Mouse (Mus musculus) heart, postnatal 0 days (tissue): Measurements from ENCODE around the gene Gm45233. TPM values are rescaled to one million over a fixed set of nuclear protein-coding genes. Genes with fewer than 3 reads are reported as not detected.
A peak's percentile ranks its signal among the peaks of the same experiment; 100 is the strongest.

Source experiments
- ATAC-seq: fragments of 200-750 bp; cut with Nextera tagmentation; 2 replicates; pipeline ENCODE4 v1.8.0; 2017; ENCODE audit warnings: low read depth, moderate number of reproducible peaks, moderate library complexity; ENCODE audit not compliant: insufficient read depth
- DNase-seq: peaks from one replicate; pipeline ENCODE4 v3.0.0-alpha.2; 2016; ENCODE audit warnings: low spot score
- H3K27ac ChIP-seq: fragments of 300-500 bp; sonication (generic); 2 replicates; pipeline ENCODE4 v1.5.1; 2014; ENCODE audit warnings: low read depth, mild to moderate bottlenecking
- H3K27me3 ChIP-seq: fragments of 300-500 bp; sonication (generic); 2 replicates; pipeline ENCODE4 v1.6.1; 2014; ENCODE audit warnings: low read length, mixed read lengths; ENCODE audit not compliant: control insufficient read depth, insufficient read depth
- H3K36me3 ChIP-seq: fragments of 300-500 bp; sonication (generic); replicated peaks from 2 replicates; pipeline ENCODE4 v1.6.1; 2014; ENCODE audit warnings: low read length, mixed read lengths; ENCODE audit not compliant: control insufficient read depth, insufficient read depth
- H3K4me1 ChIP-seq: fragments of 300-500 bp; sonication (generic); 2 replicates; pipeline ENCODE4 v1.6.1; 2014; ENCODE audit warnings: antibody characterized with exemption; ENCODE audit not compliant: control insufficient read depth, insufficient read depth
- H3K4me2 ChIP-seq: fragments of 300-500 bp; sonication (generic); 2 replicates; pipeline ENCODE4 v1.6.1; 2014; ENCODE audit warnings: low read depth, mild to moderate bottlenecking, low read length, moderate library complexity
- H3K4me3 ChIP-seq: fragments of 300-500 bp; sonication (generic); 2 replicates; pipeline ENCODE4 v1.5.1; 2014; ENCODE audit warnings: low read depth, low read length
- H3K9ac ChIP-seq: fragments of 300-500 bp; sonication (generic); replicated peaks from 2 replicates; pipeline ENCODE4 v1.6.1; 2014; ENCODE audit warnings: low read depth, low read length, mixed read lengths
- H3K9me3 ChIP-seq: fragments of 300-500 bp; sonication (generic); replicated peaks from 2 replicates; pipeline ENCODE4 v1.6.1; 2016; ENCODE audit warnings: low read length; ENCODE audit not compliant: control insufficient read depth
- CTCF ChIP-seq: IDR thresholded peaks from 2 replicates; pipeline ENCODE4 v1.5.1; 2016; ENCODE audit warnings: antibody characterized with exemption, control low read depth, low read depth
- EP300 ChIP-seq: IDR thresholded peaks from 2 replicates; pipeline ENCODE4 v1.6.1; 2016; ENCODE audit warnings: antibody characterized with exemption, low read depth
- WGBS: fragments of 180-500 bp; shearing (Covaris S2); extraction: QIAGEN DNeasy Blood & Tissue Kit; methylation state at CpG from one replicate; pipeline ENCODE4 v1.1.7; 2014; 5-methylcytosine and 5-hydroxymethylcytosine counted together
- polyA plus RNA-seq: library from polyadenylated mRNA; unstranded; fragments of >200 nt; fragmentation: Nextera tagmentation; extraction: Ambion mirVana; gene quantifications from 2 replicates; pipeline ENCODE4 v1.2.1, GENCODE M21; 2015
- total RNA-seq: library from RNA; depleted of rRNA; stranded (reverse); fragments of >200 nt; gene quantifications from 2 replicates; pipeline ENCODE4 v1.2.3, GENCODE M21; 2014; ENCODE audit warnings: low replicate concordance

The Gm45233 gene
- total and polyA plus RNA-seq, 2 experiments from 2014 or later = 0.60 TPM; not detected in 1

GRCm38 (mm10) chr7:43442684-43443083 lies 1.2 kb upstream of the Gm45233 start:
- H3K4me2 ChIP-seq = peak overlapping the region; percentile 84
- no peak for TF ChIP-seq CTCF
- no peak for TF ChIP-seq EP300
- peak overlapping the region; percentile 99 for H3K27ac ChIP-seq
- DNase-seq = no peak
- H3K27me3 ChIP-seq = no peaks in the 10 kb centered on the region
- peaks cover 35% of the 10 kb centered on the region for H3K4me1 ChIP-seq
- no peaks in the 10 kb centered on the region for H3K36me3 ChIP-seq
- H3K4me3 ChIP-seq = peak overlapping the region; percentile 50
- no peak for ATAC-seq
- WGBS = 19% methylated on average over 9 of the region's 9 CpGs
- H3K9me3 ChIP-seq = no peaks in the 10 kb centered on the region
- peak overlapping the region; percentile 60 for H3K9ac ChIP-seq

GRCm38 (mm10) chr7:43443126-43443916 lies 607 bp upstream of the Gm45233 start:
- H3K9me3 ChIP-seq = no peaks in the 10 kb centered on the region
- peaks cover 42% of the 10 kb centered on the region for H3K4me1 ChIP-seq
- H3K27ac ChIP-seq = peak overlapping the region; percentile 99
- no peaks in the 10 kb centered on the region for H3K36me3 ChIP-seq
- H3K9ac ChIP-seq = peak overlapping the region; percentile 60
- H3K4me3 ChIP-seq = peak overlapping the region; percentile 50
- peak overlapping the region; percentile 84 for H3K4me2 ChIP-seq
- ATAC-seq (peak; percentile 90), DNase-seq (peak; percentile 86)
- WGBS = under 1% methylated on average over 36 of the region's 36 CpGs
- no peak for TF ChIP-seq CTCF
- TF ChIP-seq EP300 = no peak; the same call in 1 of the 2 replicates
- H3K27me3 ChIP-seq = no peaks in the 10 kb centered on the region

GRCm38 (mm10) chr7:43447801-43448200 lies 3.9 kb downstream of the Gm45233 start:
- H3K4me2 ChIP-seq = no peak overlapping the region
- H3K36me3 ChIP-seq = peaks cover 20% of the 10 kb centered on the region
- no peaks in the 10 kb centered on the region for H3K27me3 ChIP-seq
- H3K4me3 ChIP-seq = no peak overlapping the region
- peak overlapping the region; percentile 77 for H3K27ac ChIP-seq
- DNase-seq (no peak), ATAC-seq (no peak)
- WGBS = 48% methylated on average over 4 of the region's 4 CpGs
- no peak for TF ChIP-seq EP300
- TF ChIP-seq CTCF = no peak
- H3K9ac ChIP-seq = no peak overlapping the region
- H3K9me3 ChIP-seq = no peaks in the 10 kb centered on the region
- peaks cover 53% of the 10 kb centered on the region for H3K4me1 ChIP-seq

- DNase-seq = peak; percentile 41
- peak overlapping the region; percentile 77 for H3K27ac ChIP-seq
- no peak for ATAC-seq
- H3K27me3 ChIP-seq = no peaks in the 10 kb centered on the region
- H3K4me2 ChIP-seq = no peak overlapping the region
- peaks cover 51% of the 10 kb centered on the region for H3K4me1 ChIP-seq
- no peak overlapping the region for H3K9ac ChIP-seq
- H3K9me3 ChIP-seq = no peaks in the 10 kb centered on the region
- H3K4me3 ChIP-seq = no peak overlapping the region
- H3K36me3 ChIP-seq = peaks cover 25% of the 10 kb centered on the region
- WGBS = 57% methylated on average over 2 of the region's 3 CpGs
- TF ChIP-seq CTCF (no peak), EP300 (no peak)
Observed at GRCm38 (mm10) chr7:43448246-43448645, 4.3 kb downstream of the Gm45233 start.

GRCm38 (mm10) chr7:43449811-43450210 lies 5.9 kb downstream of the Gm45233 start:
- 94% methylated on average over 2 of the region's 2 CpGs for WGBS
- peaks cover 40% of the 10 kb centered on the region for H3K36me3 ChIP-seq
- H3K9ac ChIP-seq = no peak overlapping the region
- ATAC-seq (no peak), DNase-seq (no peak)
- no peaks in the 10 kb centered on the region for H3K9me3 ChIP-seq
- no peaks in the 10 kb centered on the region for H3K27me3 ChIP-seq
- TF ChIP-seq CTCF = no peak
- TF ChIP-seq EP300 = no peak
- no peak overlapping the region for H3K4me2 ChIP-seq
- peak overlapping the region; percentile 77 for H3K27ac ChIP-seq
- H3K4me3 ChIP-seq = no peak overlapping the region
- peaks cover 44% of the 10 kb centered on the region for H3K4me1 ChIP-seq

- H3K4me1 ChIP-seq = peaks cover 32% of the 10 kb centered on the region; the same call in 1 of the 2 replicates
- H3K27ac ChIP-seq = no peak overlapping the region
- no peak overlapping the region for H3K4me3 ChIP-seq
- no peaks in the 10 kb centered on the region for H3K27me3 ChIP-seq
- H3K9me3 ChIP-seq = no peaks in the 10 kb centered on the region
- 91% methylated on average over 11 of the region's 11 CpGs for WGBS
- no peak for DNase-seq
- no peak overlapping the region for H3K4me2 ChIP-seq
- peaks cover 59% of the 10 kb centered on the region for H3K36me3 ChIP-seq
- ATAC-seq = no peak
- TF ChIP-seq CTCF (no peak), EP300 (no peak)
- H3K9ac ChIP-seq = no peak overlapping the region
Observed at GRCm38 (mm10) chr7:43451726-43452125, 7.8 kb downstream of the Gm45233 start.
